Mouse (Mus musculus) C2C12 (cell line): ENCODE results near the gene Acad10.

Experiments used
- CTCF ChIP-seq: IDR thresholded peaks from one replicate; pipeline ENCODE4 v1.5.1; 2011; ENCODE audit not compliant: control insufficient read depth, insufficient read depth, insufficient read length
- MYOG ChIP-seq: IDR thresholded peaks from one replicate; pipeline ENCODE4 v1.6.1; 2011; ENCODE audit not compliant: control insufficient read depth, insufficient read length; ENCODE audit errors: extremely low read depth

DNA sequence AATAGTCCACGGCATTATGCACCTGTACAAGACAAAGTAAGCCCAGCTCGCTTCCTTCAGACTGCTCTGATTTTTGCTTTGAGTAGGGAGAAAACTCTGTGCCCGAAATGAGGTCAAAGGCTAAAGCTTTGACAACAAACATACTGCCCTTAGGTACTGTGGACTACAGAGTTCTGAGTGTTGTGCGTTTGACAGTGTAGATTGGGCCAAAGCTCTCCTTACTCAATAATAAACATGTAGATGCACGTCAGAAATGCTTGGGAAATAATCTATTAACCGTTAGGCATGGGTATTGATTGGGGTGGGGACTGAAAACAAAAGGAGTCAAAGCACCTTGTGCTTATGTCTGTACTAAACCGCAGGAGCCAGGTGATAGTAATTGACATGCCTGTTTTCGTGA, 3.1 kb upstream of the Acad10 start:
- no peak for TF ChIP-seq CTCF
- no peak for TF ChIP-seq MYOG
